Mouse (Mus musculus) cerebellum, adult (tissue): Measurements from ENCODE around the gene Dcun1d1.

Experiments used
- ATAC-seq: cut with Nextera tagmentation; 2 replicates; pipeline ENCODE4 v1.9.2; 2017; ENCODE audit warnings: mild to moderate bottlenecking, moderate library complexity, mixed read lengths; ENCODE audit not compliant: insufficient number of reproducible peaks, low FRiP score, low TSS enrichment

Dcun1d1 gene

GRCm38 (mm10) chr3:35931896-35932727 is 5.1 kb downstream of the Dcun1d1 start:
- peak; percentile 75 for ATAC-seq

- ATAC-seq, result no peak
Measured at GRCm38 (mm10) chr3:35931359-35931758, 5.9 kb downstream of the Dcun1d1 start.

DNA sequence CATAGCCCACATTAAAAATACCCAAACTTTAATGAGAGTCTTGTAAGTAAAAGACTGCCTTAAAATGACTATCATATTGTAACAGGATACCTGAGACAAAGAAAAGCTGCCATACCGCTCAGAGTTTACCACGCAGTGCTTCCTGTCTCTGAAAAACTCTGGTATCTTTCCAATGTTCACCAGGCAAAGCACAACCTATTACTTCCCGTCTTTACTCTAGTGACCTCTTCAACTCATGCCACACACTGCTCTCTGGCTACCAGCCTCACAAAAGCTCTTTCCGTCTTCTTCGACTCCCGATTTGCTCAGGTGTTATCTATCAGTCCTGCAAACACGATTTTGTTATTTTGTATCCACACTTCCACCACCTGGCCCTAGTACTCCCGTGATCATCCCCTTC is 7.4 kb downstream of the Dcun1d1 start:
- ATAC-seq, result no peak

GRCm38 (mm10) chr3:35929406-35929805 is 7.8 kb downstream of the Dcun1d1 start:
- ATAC-seq, result no peak

DNA sequence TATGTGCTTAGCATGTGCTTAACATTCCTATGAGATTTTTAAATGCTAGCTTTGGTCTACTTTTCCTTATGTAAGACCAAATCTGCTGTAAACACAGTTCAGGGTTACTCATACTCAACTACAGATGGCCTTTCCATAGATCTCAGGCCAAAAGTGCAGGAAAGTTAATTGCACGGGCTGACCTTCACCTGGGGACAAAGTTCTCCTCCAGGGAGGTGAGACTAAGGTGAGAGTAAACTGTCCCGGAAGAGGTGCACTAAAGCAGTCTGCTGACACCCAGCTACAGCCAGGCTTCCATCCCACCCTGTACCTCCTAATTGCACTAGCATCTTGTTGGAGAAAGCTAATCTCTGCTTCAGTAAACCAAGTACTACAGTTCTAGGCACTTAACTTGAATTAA is 11.4 kb downstream of the Dcun1d1 start:
- ATAC-seq, result no peak

DNA sequence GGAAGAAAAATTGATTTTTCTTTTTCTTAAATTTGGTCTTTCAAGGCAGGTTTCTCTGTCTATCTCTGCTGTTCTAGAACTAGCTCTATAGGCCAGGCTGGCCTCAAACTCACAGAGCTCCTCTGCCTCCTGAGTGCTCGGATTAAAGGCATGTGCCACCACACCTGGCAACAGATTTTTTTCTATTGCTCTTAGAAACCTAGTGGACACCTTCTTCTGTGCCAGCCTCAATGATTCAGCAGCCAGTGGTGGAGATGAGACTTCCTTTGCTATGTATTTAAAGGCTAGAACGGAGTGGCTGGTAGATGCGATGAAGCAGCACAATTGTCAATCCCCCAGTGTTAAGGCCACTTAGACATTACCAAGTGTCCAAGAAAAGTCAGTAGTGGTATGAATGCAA is 13.2 kb downstream of the Dcun1d1 start:
- ATAC-seq, result no peak

DNA sequence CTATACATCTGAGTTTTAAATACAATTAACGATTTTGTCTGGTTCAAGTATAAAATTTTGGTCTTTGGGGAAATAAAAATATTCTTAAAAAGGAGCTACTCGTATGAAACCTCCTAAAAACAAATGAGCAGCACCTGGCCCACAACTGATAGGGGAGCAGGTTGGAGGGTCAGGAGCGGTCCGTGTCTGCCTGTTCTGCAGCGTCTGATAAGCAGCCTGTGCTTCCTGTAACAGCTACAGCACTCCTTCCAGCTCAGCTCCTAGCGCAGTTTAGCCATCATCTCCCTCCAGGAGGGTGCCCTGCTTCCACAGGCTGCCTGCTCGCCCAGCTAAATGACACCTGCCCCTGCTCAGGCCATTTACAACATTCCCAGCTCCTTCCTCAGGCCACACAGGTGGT is 13.8 kb downstream of the Dcun1d1 start:
- ATAC-seq, result peak; percentile 78; the same call in 1 of the 2 replicates

DNA sequence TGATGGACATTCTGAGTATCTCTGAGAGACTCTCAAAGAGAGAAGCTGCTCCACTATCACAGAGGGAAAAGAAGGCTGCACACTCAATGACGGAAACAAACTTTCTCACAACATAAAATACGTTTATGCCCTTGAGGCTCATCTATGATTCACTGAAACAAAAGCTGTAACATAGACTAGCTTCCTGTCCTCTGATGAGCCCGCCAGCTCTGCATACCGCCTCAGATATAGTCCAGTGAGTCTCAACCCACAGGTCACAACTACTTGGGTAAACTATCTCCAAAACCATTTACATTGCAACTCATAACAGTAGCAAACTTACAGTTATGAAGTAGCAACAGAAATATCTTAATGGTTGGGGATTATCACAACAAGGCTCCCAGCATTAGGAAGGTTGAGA is 14.7 kb downstream of the Dcun1d1 start:
- ATAC-seq, result no peak

GRCm38 (mm10) chr3:35918229-35918628 is 19.0 kb downstream of the Dcun1d1 start:
- ATAC-seq, result no peak

DNA sequence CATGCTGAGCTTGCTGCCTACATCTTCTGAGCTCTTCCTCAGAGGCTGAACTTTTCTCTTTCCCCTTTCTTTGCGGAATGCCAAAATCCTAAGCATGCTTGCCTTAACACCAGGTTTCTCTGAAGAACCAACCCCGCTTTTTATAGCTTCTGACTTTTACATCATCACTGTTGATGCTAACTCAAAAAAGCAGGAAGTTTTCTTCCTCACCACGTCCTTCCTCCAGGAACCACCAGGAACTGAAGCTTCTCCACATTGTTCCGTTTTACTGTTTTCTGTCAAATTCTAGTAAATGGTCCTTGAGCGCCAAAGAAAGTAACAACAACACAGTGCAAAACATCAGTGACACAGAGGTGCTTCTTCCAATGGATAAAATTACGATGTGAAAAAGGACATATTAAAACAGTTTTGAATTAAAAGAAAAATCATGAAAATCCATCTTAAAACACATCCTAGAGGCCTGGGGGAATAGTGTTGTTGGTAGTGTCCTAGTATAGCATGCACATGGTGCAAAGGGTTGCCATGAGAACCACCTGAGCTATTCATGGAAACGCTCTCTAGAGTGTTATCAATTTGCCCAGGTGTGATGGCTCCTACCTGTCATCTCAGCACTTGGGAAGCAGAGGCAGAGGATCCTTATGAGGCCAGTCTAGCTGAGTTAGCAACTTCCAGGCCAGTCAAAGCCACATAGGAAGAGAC is 28.1 kb downstream of the Dcun1d1 start:
- ATAC-seq, result no peak

- ATAC-seq, result no peak
Measured at GRCm38 (mm10) chr3:35900555-35901204, 36.6 kb downstream of the Dcun1d1 start.

DNA sequence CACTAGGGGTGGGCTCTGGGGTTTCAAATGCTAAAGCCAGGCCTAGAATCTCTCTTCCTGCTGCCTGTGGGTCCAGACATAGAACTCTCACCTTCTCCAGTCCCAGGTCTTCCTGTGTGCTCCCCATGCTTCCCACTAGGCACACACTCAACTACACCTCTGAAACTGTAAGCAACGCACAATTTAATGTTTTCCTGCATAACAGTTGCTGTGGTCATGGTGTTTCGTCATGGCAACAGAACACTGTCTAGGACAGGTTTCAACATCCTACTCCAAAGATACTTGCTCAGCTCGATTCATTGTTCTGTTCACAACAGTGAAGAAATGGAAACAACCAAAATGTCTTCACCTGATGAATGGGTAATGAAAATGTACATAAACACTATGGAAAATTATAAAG is 38.1 kb downstream of the Dcun1d1 start:
- no peak for ATAC-seq

DNA sequence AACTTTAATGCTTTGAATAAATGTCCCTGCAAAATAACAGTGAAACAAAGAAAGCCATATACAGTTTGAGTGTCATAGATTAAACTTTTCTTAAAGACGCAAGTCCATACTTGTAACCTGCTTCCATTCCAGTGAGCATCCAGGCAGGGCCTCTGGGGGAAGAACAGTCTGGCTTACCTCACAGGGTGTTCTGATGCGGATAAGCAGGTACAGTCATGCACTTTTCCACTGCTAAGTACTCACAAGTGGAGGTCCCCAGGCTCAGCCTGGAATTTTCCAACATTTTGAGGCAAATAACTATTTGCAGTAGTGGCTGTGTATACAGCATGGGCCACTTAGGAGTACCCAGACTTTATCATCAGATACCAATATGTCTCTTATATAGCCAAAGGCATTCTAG is 39.3 kb downstream of the Dcun1d1 start:
- ATAC-seq, result no peak

DNA sequence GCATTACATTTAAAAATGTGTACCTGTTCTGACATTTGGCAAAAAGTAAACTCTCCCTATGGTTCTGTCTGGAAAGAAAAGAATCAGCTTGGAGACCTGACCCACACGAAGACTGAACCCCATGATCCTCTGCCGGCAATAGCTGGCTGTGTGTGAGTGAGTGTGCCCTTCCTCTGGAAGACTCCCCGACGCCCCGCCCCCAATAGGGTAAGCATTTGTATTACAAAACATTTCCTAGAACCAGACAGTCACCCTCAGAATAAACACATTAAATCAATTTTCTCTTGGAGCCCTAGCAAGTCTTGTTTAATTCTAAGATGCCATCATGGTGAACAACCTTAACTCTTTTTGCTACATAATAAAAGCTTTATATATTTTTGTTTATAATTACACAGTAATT is 44.1 kb downstream of the Dcun1d1 start:
- ATAC-seq, result no peak

- ATAC-seq, result no peak
Measured at GRCm38 (mm10) chr3:35891123-35891522, 46.1 kb downstream of the Dcun1d1 start.

DNA sequence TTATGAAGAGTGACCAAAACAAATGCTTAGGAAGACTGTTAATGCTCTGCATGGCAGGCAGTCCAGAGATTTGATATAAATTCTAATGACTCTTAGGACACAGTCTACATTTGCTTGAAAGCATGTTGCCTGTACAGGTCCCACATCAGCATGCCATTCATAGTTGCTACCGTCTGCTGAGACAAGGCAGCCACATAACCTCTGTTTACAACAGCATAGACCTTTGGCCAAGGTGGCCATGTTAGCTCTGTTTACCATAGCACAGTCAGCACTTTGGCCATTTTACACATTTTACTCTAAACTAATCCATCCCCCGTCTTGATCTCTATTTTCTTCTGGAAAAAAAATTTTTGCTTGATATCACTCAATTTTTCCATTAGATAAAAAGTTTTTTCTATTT is 47.7 kb downstream of the Dcun1d1 start:
- no peak for ATAC-seq

DNA sequence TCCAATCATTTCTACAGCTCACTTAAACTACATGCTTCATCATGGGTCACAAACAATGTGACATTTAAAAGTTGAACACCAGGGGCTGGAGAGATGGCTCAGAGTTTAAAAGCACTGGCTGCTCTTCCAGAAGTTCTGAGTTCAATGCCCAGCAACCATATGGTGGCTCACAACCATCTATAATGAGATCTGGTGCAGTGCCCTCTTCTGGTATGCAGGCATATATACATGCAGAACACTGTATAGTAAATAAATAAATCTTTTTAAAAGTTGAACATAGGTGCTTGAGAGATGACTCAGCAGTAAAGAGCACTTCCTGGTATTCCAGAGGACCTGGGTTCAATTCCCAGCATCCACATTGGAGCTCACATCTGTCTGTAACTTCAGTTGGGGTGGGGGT is 54.0 kb downstream of the Dcun1d1 start:
- no peak for ATAC-seq

DNA sequence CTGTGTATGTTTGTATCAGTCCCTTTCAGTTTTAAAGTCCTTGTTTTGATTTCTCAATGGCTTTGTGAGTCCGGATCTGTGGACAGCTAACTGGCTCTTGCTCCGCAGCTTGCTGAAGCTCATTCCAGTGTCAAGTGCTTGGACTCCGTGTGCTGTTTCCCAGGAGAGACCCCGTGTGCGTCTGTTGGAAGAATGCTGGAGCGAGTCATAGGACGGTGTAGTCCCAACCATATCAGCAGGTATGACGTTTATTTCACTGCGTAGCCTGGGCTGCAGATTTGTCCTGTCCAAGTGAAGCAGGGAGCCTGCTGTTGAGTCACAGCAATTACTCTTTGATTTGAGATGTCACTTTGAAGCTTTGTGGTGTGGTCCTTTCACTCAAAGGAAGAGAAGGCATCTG is 87.9 kb downstream of the Dcun1d1 start:
- ATAC-seq, result no peak
